Mouse (Mus musculus) embryonic facial prominence, embryonic 14.5 days (tissue): ENCODE data around the gene Vmn1r208. TPM values are rescaled to one million over a fixed set of nuclear protein-coding genes. Genes with fewer than 3 reads are reported as not detected.
A peak's percentile ranks its signal among the peaks of the same experiment; 100 is the strongest.
"Not testable (repeated sequence)": the region's sequence is repeated elsewhere in the genome, so short reads cannot be mapped to it uniquely, and the experiment has no call there.

ENCODE experiments used
- ATAC-seq: fragments of 200-750 bp; cut with Nextera tagmentation; 2 replicates; pipeline ENCODE4 v1.8.0; 2017; ENCODE audit warnings: low read depth, moderate number of reproducible peaks, moderate TSS enrichment
- DNase-seq: peaks from one replicate; pipeline ENCODE4 v3.0.0-alpha.2; 2015; ENCODE audit warnings: low spot score
- H3K27ac ChIP-seq: fragments of 300-500 bp; sonication (generic); replicated peaks from 2 replicates; pipeline ENCODE4 v1.5.1; 2014; ENCODE audit warnings: low read depth, mild to moderate bottlenecking, low read length, moderate library complexity
- H3K27me3 ChIP-seq: fragments of 300-500 bp; sonication (generic); replicated peaks from 2 replicates; pipeline ENCODE4 v1.6.1; 2014; ENCODE audit warnings: low read length; ENCODE audit not compliant: control insufficient read depth, insufficient read depth
- H3K36me3 ChIP-seq: fragments of 300-500 bp; sonication (generic); 2 replicates; pipeline ENCODE4 v1.6.1; 2014; ENCODE audit warnings: low read length, mixed read lengths; ENCODE audit not compliant: control insufficient read depth, insufficient read depth
- H3K4me1 ChIP-seq: fragments of 300-500 bp; sonication (generic); 2 replicates; pipeline ENCODE4 v1.6.1; 2014; ENCODE audit warnings: antibody characterized with exemption, low read length; ENCODE audit not compliant: control insufficient read depth, insufficient read depth
- H3K4me2 ChIP-seq: fragments of 300-500 bp; sonication (generic); 2 replicates; pipeline ENCODE4 v1.6.1; 2014; ENCODE audit warnings: low read depth, mild to moderate bottlenecking, low read length, moderate library complexity, mixed read lengths
- H3K4me3 ChIP-seq: fragments of 300-500 bp; sonication (generic); 2 replicates; pipeline ENCODE4 v1.5.1; 2014; ENCODE audit warnings: low read depth, mild to moderate bottlenecking, low read length
- H3K9ac ChIP-seq: fragments of 300-500 bp; sonication (generic); 2 replicates; pipeline ENCODE4 v1.6.1; 2014; ENCODE audit warnings: low read depth, mild to moderate bottlenecking, low read length, moderate library complexity, mixed read lengths
- H3K9me3 ChIP-seq: fragments of 300-500 bp; sonication (generic); 2 replicates; pipeline ENCODE4 v1.6.1; 2016; ENCODE audit warnings: low read length; ENCODE audit not compliant: control insufficient read depth
- WGBS: fragments of 180-500 bp; shearing (Covaris S2); extraction: QIAGEN DNeasy Blood & Tissue Kit; methylation state at CpG from one replicate; pipeline ENCODE4 v1.1.7; 2014; 5-methylcytosine and 5-hydroxymethylcytosine counted together
- polyA plus RNA-seq: library from polyadenylated mRNA; unstranded; fragments of >200 nt; fragmentation: Nextera tagmentation; extraction: Ambion mirVana; gene quantifications from 2 replicates; pipeline ENCODE4 v1.2.1, GENCODE M21; 2014

The Vmn1r208 gene
- polyA plus RNA-seq: not detected in 2 replicates

- H3K4me3 ChIP-seq, H3K9ac ChIP-seq, H3K27me3 ChIP-seq, H3K4me2 ChIP-seq, H3K4me1 ChIP-seq, H3K27ac ChIP-seq, ATAC-seq, H3K36me3 ChIP-seq, H3K9me3 ChIP-seq, DNase-seq: not testable (repeated sequence)
- WGBS: no CpG with 5 or more reads among the region's 7 CpGs
Measured at GRCm38 (mm10) chr13:22777300-22777699, at the start of gene Vmn1r208. Gene Vmn1r208 (minus strand): TSS chr13:22777400.

DNA sequence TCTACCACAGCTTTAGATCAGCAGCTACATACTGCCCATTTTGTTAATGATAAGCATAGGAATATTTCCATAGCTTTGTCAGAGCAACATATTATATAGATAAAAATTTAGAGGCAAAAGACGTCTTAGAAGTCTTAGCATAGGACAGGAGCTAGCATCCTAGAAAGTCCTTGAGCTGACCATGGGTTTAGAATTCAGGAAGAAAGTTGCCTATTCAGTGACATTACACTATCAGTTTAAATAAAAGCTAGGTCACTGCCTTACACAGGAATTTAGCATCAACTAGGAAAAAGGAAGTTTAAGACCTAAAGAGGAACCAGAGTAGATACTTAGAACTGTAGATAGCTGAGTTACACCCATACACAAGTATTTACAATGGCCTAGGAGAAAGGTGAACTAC lies 44.4 kb upstream of the Vmn1r208 start:
- H3K9ac ChIP-seq, DNase-seq, H3K27me3 ChIP-seq, H3K4me2 ChIP-seq, H3K4me1 ChIP-seq, H3K9me3 ChIP-seq, H3K27ac ChIP-seq, ATAC-seq, H3K4me3 ChIP-seq, H3K36me3 ChIP-seq: not testable (repeated sequence)
- WGBS: 89% methylated on average over 1 of the region's 1 CpGs

GRCm38 (mm10) chr13:22809582-22809981 lies 32.4 kb upstream of the Vmn1r208 start, which contains the start of gene Vmn1r209:
Gene Vmn1r209 (minus strand): TSS chr13:22809682.
- not testable (repeated sequence) for H3K27ac ChIP-seq, ATAC-seq, H3K9me3 ChIP-seq, H3K4me1 ChIP-seq, H3K4me2 ChIP-seq, H3K27me3 ChIP-seq, H3K36me3 ChIP-seq, H3K4me3 ChIP-seq, H3K9ac ChIP-seq, DNase-seq

DNA sequence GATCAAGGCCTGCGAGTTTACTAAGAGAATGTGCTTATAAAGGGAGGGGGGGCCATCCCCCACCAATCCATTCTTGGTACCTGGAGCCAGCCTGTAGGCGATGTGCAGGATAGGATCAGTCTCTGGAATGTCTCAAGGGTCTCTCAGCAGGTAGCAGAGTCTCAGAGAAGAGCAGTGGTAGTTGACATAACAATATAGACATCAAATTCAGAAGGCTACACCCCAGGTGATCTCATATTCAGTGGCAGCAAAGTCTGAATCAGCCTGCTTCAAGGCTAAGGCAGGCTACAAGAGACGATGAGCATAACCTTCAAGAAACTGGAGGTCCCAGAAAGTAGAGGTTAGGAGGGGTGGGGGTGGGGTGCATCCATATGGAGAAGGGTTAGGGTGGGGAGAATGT lies 10.9 kb upstream of the Vmn1r208 start:
- H3K36me3 ChIP-seq, H3K4me3 ChIP-seq, H3K9ac ChIP-seq, DNase-seq, H3K9me3 ChIP-seq, H3K4me2 ChIP-seq, ATAC-seq, H3K27me3 ChIP-seq, H3K27ac ChIP-seq, H3K4me1 ChIP-seq: not testable (repeated sequence)
- 78% methylated on average over 3 of the region's 3 CpGs for WGBS

DNA sequence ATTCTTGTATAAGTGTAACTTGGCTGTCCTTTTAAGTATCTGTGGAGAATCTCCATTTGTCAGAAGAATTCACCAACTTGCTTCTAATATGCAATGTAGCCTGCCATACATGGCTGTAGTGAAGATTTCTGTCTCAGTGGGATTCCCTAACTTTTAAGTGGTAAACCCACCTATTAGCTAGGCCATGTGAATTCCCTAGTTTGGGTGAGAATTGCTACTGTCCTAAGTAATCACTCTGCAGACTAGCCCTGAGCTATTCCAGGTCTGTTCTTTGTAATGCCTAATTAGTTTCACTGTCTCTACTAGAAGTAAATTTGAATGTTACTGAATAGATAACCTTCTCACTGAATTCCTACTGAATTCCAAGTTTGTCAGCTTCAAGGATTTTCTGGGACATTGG lies 7.0 kb upstream of the Vmn1r208 start:
- H3K27me3 ChIP-seq, H3K9ac ChIP-seq, H3K4me3 ChIP-seq, ATAC-seq, H3K4me1 ChIP-seq, H3K27ac ChIP-seq, H3K4me2 ChIP-seq, H3K36me3 ChIP-seq, H3K9me3 ChIP-seq, DNase-seq: not testable (repeated sequence)

GRCm38 (mm10) chr13:22771592-22771991 lies 5.6 kb downstream of the Vmn1r208 start:
- H3K9ac ChIP-seq, H3K4me1 ChIP-seq, H3K36me3 ChIP-seq, H3K9me3 ChIP-seq, DNase-seq, H3K27ac ChIP-seq, H3K4me2 ChIP-seq, H3K27me3 ChIP-seq, ATAC-seq, H3K4me3 ChIP-seq: not testable (repeated sequence)
- 60% methylated on average over 1 of the region's 2 CpGs for WGBS

GRCm38 (mm10) chr13:22747524-22747923 lies 29.7 kb downstream of the Vmn1r208 start:
- Histone ChIP-seq H3K36me3 (no peaks in the 10 kb centered on the region), H3K27ac (no peak overlapping the region), H3K4me3 (no peak overlapping the region), H3K9ac (no peak overlapping the region), H3K9me3 (no peaks in the 10 kb centered on the region), H3K27me3 (no peaks in the 10 kb centered on the region), H3K4me2 (no peak overlapping the region), H3K4me1 (no peaks in the 10 kb centered on the region)
- peak; percentile 20 for DNase-seq
- no peak for ATAC-seq

GRCm38 (mm10) chr13:22729529-22729928 lies 47.7 kb downstream of the Vmn1r208 start, which contains the start of gene Vmn1r207-ps:
Gene Vmn1r207-ps (minus strand): TSS chr13:22729629.
- not testable (repeated sequence) for H3K4me2 ChIP-seq, ATAC-seq, H3K36me3 ChIP-seq, H3K27ac ChIP-seq, H3K4me3 ChIP-seq, H3K27me3 ChIP-seq, H3K9me3 ChIP-seq, H3K9ac ChIP-seq, H3K4me1 ChIP-seq, DNase-seq
